Mouse (Mus musculus): Measurements from ENCODE around the gene Wnt3. TPM values are rescaled to one million over a fixed set of nuclear protein-coding genes. Genes with fewer than 3 reads are reported as not detected.

Wnt3 gene
- 2.1 and 2.9 TPM in 2 replicates for polyA plus RNA-seq (2015; fragmentation: Nextera tagmentation; extraction: Ambion mirVana)

DNA sequence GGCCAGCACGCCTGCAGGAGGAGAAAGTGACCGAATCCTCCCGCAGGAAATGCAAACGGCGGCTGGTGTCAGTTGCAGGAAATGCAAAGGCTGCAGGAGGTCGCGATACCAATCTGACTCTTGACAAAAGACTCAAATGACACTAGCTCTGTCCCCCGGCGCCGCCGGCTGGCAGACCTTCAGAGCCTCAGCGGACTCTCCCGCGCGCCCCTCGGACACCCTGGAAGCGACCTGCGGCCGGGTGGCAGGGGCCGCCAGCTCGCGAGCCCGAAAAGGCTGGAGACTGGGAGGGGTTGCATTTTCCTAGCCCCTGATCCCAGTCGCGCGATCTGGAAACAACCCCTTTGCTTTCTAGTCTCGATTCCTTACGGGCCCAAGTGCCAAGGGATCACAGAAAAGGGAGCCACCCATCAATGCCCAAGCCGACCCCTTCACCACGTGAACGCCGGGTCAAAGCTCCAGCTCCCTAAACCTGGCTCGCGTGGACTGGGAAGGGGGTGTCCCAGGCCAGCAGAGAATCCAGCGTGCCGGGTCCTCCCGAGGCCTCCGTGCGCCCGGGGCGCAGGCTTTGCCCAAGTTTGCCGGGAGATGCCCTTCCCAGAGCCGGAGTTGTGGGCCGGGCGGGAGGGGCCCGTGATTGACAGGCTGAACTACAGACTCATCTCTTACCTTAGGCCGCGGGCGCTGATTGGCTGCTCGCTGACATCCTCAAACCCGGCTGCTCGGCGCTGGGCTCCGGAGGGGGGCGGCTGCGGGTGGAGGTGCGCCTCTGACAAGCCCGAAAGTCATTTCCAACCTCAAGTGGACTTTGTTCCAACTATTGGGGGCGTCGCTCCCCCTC lies at the start of gene Wnt3:
Wnt3 (plus strand) TSS at position 764 of the 841 bp plus-strand sequence.
- Histone ChIP-seq H3K4me1 (replicated peaks; ENCODE audit: control insufficient read depth, insufficient read depth, low read length) (peaks cover 22% of the 10 kb centered on the region), H3K4me2 (ENCODE audit: low read length) (peak within 1 kb of the TSS; percentile 61), H3K4me3 (replicated peaks; ENCODE audit: low read length) (peak within 1 kb of the TSS; percentile 40), H3K9me3 (ENCODE audit: control insufficient read depth, low read length) (no peaks in the 10 kb centered on the region), H3K36me3 (ENCODE audit: control insufficient read depth, insufficient read depth) (no peaks in the 10 kb centered on the region), H3K27me3 (replicated peaks; ENCODE audit: control insufficient read depth, insufficient read depth, low read length) (peaks cover 68% of the 10 kb centered on the region), H3K9ac (replicated peaks; ENCODE audit: low read depth, low read length) (peak within 1 kb of the TSS; percentile 40; the same call in 1 of the 2 replicates), H3K27ac (ENCODE audit: low read length) (no peak within 1 kb of the TSS)
- ATAC-seq = peak; percentile 58; the same call in 1 of the 2 replicates
- WGBS = under 1% methylated on average over 59 of the region's 60 CpGs

DNA sequence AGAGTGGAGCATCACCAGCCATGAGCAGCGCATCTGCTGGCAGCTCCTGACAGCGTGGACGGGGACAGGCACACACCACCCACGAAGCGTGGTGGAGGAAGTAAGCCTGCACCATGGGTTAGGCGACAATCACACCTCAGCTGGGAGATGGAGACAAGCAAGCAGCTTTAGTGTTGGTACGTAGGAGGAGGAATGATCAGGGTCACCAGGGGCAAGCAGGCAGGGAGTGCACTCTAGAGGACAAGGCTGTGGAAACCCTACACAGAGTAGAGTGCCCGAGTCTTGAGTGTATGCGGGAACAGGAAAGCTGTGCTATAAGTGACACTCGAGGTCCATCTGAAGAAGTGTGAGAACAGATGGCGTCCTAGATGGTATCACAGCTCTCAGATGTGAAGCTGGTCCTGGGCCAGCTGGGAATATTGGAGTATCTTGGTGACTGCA lies 49.6 kb upstream of the Wnt3 start:
- peak; percentile 25; the same call in 1 of the 2 replicates for ATAC-seq
- H3K27ac ChIP-seq (ENCODE audit: low read length) = no peak overlapping the region

DNA sequence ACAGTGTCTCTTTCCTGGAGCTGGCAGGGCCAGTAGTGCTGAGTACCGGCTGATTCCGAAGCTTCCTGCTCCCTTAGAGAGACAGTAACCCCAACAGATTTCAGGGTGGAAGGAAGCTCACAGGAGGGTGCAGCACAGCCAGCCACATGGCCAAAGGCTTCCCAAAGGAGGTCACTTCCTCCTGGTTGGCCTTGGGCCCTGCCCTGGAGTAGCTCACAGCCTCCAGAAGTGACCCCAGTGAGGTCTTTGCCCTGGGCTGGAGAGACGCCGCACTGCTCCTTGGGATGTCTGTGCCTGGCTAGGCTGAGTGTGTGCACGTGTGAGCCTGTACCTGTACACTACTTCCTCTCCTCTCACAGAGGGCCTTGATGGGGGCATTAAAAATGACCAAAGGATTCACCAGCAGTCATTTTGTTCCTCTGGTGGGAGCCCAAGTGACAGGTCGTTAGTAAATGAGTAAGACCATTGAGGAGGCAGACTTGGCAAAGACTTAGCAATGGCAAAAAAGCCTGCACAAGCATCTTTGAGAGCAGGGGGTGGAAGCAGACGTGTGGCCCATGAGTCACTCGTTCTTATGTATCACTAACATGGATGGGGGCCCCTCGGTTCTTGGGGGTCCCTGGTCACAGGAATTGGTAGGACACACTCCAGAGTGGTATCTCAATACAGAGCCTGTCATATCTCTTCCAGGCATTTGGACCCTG lies 44.5 kb upstream of the Wnt3 start:
- WGBS = 59% methylated on average over 9 of the region's 9 CpGs
- H3K27me3 ChIP-seq (replicated peaks; ENCODE audit: control insufficient read depth, insufficient read depth, low read length) = no peaks in the 10 kb centered on the region
- H3K4me1 ChIP-seq (replicated peaks; ENCODE audit: control insufficient read depth, insufficient read depth, low read length) = no peaks in the 10 kb centered on the region; the same call in 1 of the 2 replicates
- no peak overlapping the region for H3K4me3 ChIP-seq (replicated peaks; ENCODE audit: low read length)
- no peak overlapping the region for H3K4me2 ChIP-seq (ENCODE audit: low read length)
- no peak overlapping the region for H3K27ac ChIP-seq (ENCODE audit: low read length)
- ATAC-seq = no peak
- H3K9ac ChIP-seq (replicated peaks; ENCODE audit: low read depth, low read length) = no peak overlapping the region
- no peaks in the 10 kb centered on the region for H3K36me3 ChIP-seq (ENCODE audit: control insufficient read depth, insufficient read depth)
- H3K9me3 ChIP-seq (ENCODE audit: control insufficient read depth, low read length) = no peaks in the 10 kb centered on the region

More for the DNA sequence above, 49.6 kb upstream of the Wnt3 start:
- H3K9me3 ChIP-seq (ENCODE audit: control insufficient read depth, low read length) = no peaks in the 10 kb centered on the region
- no peak overlapping the region for H3K4me2 ChIP-seq (ENCODE audit: low read length)
- H3K36me3 ChIP-seq (ENCODE audit: control insufficient read depth, insufficient read depth) = no peaks in the 10 kb centered on the region
- peaks cover 11% of the 10 kb centered on the region for H3K4me1 ChIP-seq (replicated peaks; ENCODE audit: control insufficient read depth, insufficient read depth, low read length)
- 65% methylated on average over 11 of the region's 11 CpGs for WGBS
- H3K9ac ChIP-seq (replicated peaks; ENCODE audit: low read depth, low read length) = no peak overlapping the region
- no peaks in the 10 kb centered on the region for H3K27me3 ChIP-seq (replicated peaks; ENCODE audit: control insufficient read depth, insufficient read depth, low read length)
- no peak overlapping the region for H3K4me3 ChIP-seq (replicated peaks; ENCODE audit: low read length)

- Histone ChIP-seq H3K36me3 (ENCODE audit: control insufficient read depth, insufficient read depth) (no peaks in the 10 kb centered on the region), H3K4me2 (ENCODE audit: low read length) (no peak overlapping the region), H3K9me3 (ENCODE audit: control insufficient read depth, low read length) (no peaks in the 10 kb centered on the region), H3K4me1 (replicated peaks; ENCODE audit: control insufficient read depth, insufficient read depth, low read length) (peaks cover 6% of the 10 kb centered on the region; the same call in 1 of the 2 replicates), H3K27ac (ENCODE audit: low read length) (no peak overlapping the region), H3K9ac (replicated peaks; ENCODE audit: low read depth, low read length) (no peak overlapping the region), H3K4me3 (replicated peaks; ENCODE audit: low read length) (no peak overlapping the region), H3K27me3 (replicated peaks; ENCODE audit: control insufficient read depth, insufficient read depth, low read length) (no peaks in the 10 kb centered on the region)
- 81% methylated on average over 9 of the region's 9 CpGs for WGBS
- ATAC-seq = no peak
Measured at GRCm38 (mm10) chr11:103731594-103731993, 42.4 kb upstream of the Wnt3 start.

DNA sequence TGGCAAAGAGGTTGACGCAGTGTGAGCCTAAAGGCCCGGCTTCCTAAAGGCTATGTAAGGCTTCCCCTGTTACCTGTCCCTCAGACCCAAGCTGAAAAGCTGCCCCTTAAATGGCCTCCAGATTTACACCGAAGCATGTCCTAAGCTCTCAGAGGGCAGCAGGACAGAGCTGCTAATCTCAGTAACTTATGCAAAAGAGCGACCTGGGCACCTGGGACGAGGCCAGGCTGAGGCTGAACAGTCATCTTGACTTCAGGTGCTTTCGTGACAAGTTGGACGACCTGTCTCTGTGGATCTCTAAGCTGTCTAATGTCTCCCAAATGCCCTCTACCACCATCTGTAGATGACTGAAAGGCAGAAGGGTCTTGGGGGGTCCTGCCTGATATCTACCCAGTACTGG lies 41.6 kb upstream of the Wnt3 start:
- 78% methylated on average over 7 of the region's 7 CpGs for WGBS

GRCm38 (mm10) chr11:103733069-103733468 lies 40.9 kb upstream of the Wnt3 start:
- H3K4me1 ChIP-seq (replicated peaks; ENCODE audit: control insufficient read depth, insufficient read depth, low read length) = peaks cover 6% of the 10 kb centered on the region; the same call in 1 of the 2 replicates
- no peak overlapping the region for H3K27ac ChIP-seq (ENCODE audit: low read length)
- H3K27me3 ChIP-seq (replicated peaks; ENCODE audit: control insufficient read depth, insufficient read depth, low read length) = no peaks in the 10 kb centered on the region
- ATAC-seq = no peak
- no peaks in the 10 kb centered on the region for H3K36me3 ChIP-seq (ENCODE audit: control insufficient read depth, insufficient read depth)
- WGBS = 78% methylated on average over 4 of the region's 4 CpGs
- no peak overlapping the region for H3K4me2 ChIP-seq (ENCODE audit: low read length)
- no peaks in the 10 kb centered on the region for H3K9me3 ChIP-seq (ENCODE audit: control insufficient read depth, low read length)
- H3K4me3 ChIP-seq (replicated peaks; ENCODE audit: low read length) = no peak overlapping the region
- no peak overlapping the region for H3K9ac ChIP-seq (replicated peaks; ENCODE audit: low read depth, low read length)

More for the DNA sequence above, 41.6 kb upstream of the Wnt3 start:
- H3K4me3 ChIP-seq (replicated peaks; ENCODE audit: low read length) = no peak overlapping the region
- H3K27me3 ChIP-seq (replicated peaks; ENCODE audit: control insufficient read depth, insufficient read depth, low read length) = no peaks in the 10 kb centered on the region
- no peak overlapping the region for H3K27ac ChIP-seq (ENCODE audit: low read length)
- ATAC-seq = no peak
- no peak overlapping the region for H3K9ac ChIP-seq (replicated peaks; ENCODE audit: low read depth, low read length)
- peaks cover 6% of the 10 kb centered on the region; the same call in 1 of the 2 replicates for H3K4me1 ChIP-seq (replicated peaks; ENCODE audit: control insufficient read depth, insufficient read depth, low read length)
- H3K4me2 ChIP-seq (ENCODE audit: low read length) = no peak overlapping the region
- no peaks in the 10 kb centered on the region for H3K9me3 ChIP-seq (ENCODE audit: control insufficient read depth, low read length)
- no peaks in the 10 kb centered on the region for H3K36me3 ChIP-seq (ENCODE audit: control insufficient read depth, insufficient read depth)

GRCm38 (mm10) chr11:103733961-103734360 lies 40.0 kb upstream of the Wnt3 start:
- H3K4me3 ChIP-seq (replicated peaks; ENCODE audit: low read length) = no peak overlapping the region
- H3K27ac ChIP-seq (ENCODE audit: low read length) = no peak overlapping the region
- WGBS = 88% methylated on average over 2 of the region's 2 CpGs
- H3K4me1 ChIP-seq (replicated peaks; ENCODE audit: control insufficient read depth, insufficient read depth, low read length) = peaks cover 6% of the 10 kb centered on the region; the same call in 1 of the 2 replicates
- H3K27me3 ChIP-seq (replicated peaks; ENCODE audit: control insufficient read depth, insufficient read depth, low read length) = no peaks in the 10 kb centered on the region
- H3K36me3 ChIP-seq (ENCODE audit: control insufficient read depth, insufficient read depth) = no peaks in the 10 kb centered on the region
- no peak for ATAC-seq
- no peak overlapping the region for H3K4me2 ChIP-seq (ENCODE audit: low read length)
- no peak overlapping the region for H3K9ac ChIP-seq (replicated peaks; ENCODE audit: low read depth, low read length)
- H3K9me3 ChIP-seq (ENCODE audit: control insufficient read depth, low read length) = no peaks in the 10 kb centered on the region

- WGBS = 73% methylated on average over 5 of the region's 5 CpGs
- Histone ChIP-seq H3K9me3 (ENCODE audit: control insufficient read depth, low read length) (no peaks in the 10 kb centered on the region), H3K4me1 (replicated peaks; ENCODE audit: control insufficient read depth, insufficient read depth, low read length) (peaks cover 6% of the 10 kb centered on the region; the same call in 1 of the 2 replicates), H3K9ac (replicated peaks; ENCODE audit: low read depth, low read length) (no peak overlapping the region), H3K27me3 (replicated peaks; ENCODE audit: control insufficient read depth, insufficient read depth, low read length) (no peaks in the 10 kb centered on the region), H3K4me2 (ENCODE audit: low read length) (no peak overlapping the region), H3K27ac (ENCODE audit: low read length) (no peak overlapping the region), H3K36me3 (ENCODE audit: control insufficient read depth, insufficient read depth) (no peaks in the 10 kb centered on the region), H3K4me3 (replicated peaks; ENCODE audit: low read length) (no peak overlapping the region)
- ATAC-seq = no peak
Measured at GRCm38 (mm10) chr11:103734411-103735045, 39.4 kb upstream of the Wnt3 start.
